Mouse (Mus musculus) thymus, adult 2 months (tissue): ENCODE measurements at regions not wholly inside any gene's neighbourhood (a gene's known extent, or its start where the extent isn't known, plus 50 kb on each side); places are given as distances from the start of the nearest gene placed in this dataset.

Source experiments
- DNase-seq: peaks from one replicate; pipeline ENCODE4 v3.0.0; 2021
- H3K27ac ChIP-seq: fragments of 200-500 bp; 2 replicates; pipeline ENCODE4 v1.5.1; 2012; ENCODE audit warnings: low read length, control low read depth; ENCODE audit not compliant: control insufficient read depth, insufficient read depth
- H3K27me3 ChIP-seq: fragments of 200-500 bp; 2 replicates; pipeline ENCODE4 v1.6.1; 2012; ENCODE audit warnings: mild to moderate bottlenecking, low read length, moderate library complexity, mixed read lengths; ENCODE audit not compliant: control insufficient read depth, insufficient read depth
- H3K36me3 ChIP-seq: fragments of 200-500 bp; 2 replicates; pipeline ENCODE4 v1.6.1; 2012; ENCODE audit warnings: mild to moderate bottlenecking, low read length, moderate library complexity; ENCODE audit not compliant: control insufficient read depth, insufficient read depth
- H3K4me1 ChIP-seq: fragments of 200-500 bp; replicated peaks from 2 replicates; pipeline ENCODE4 v1.6.1; 2012; ENCODE audit warnings: low read length; ENCODE audit not compliant: control insufficient read depth, insufficient read depth
- H3K4me3 ChIP-seq: fragments of 200-500 bp; 2 replicates; pipeline ENCODE4 v1.5.1; 2012; ENCODE audit warnings: mild to moderate bottlenecking, low read length, control low read depth, moderate library complexity; ENCODE audit not compliant: control insufficient read depth, insufficient read depth
- CTCF ChIP-seq: fragments of 200-500 bp; IDR thresholded peaks from 2 replicates; pipeline ENCODE4 v1.5.1; 2012; ENCODE audit warnings: mild to moderate bottlenecking, control low read depth, low read length, moderate library complexity, borderline replicate concordance; ENCODE audit not compliant: control insufficient read depth, poor library complexity, insufficient read depth; ENCODE audit errors: extremely low read depth
- POLR2A ChIP-seq: fragments of 200-500 bp; IDR thresholded peaks from 2 replicates; pipeline ENCODE4 v1.6.1; 2012; ENCODE audit warnings: mild to moderate bottlenecking, low read length, control low read depth, moderate library complexity; ENCODE audit not compliant: control insufficient read depth, poor library complexity, insufficient read depth; ENCODE audit errors: extremely low read depth
- WGBS: fragments of 180-500 bp; shearing (Covaris S2); methylation state at CpG from one replicate; pipeline ENCODE4 v1.1.7; 2018; 5-methylcytosine and 5-hydroxymethylcytosine counted together

DNA sequence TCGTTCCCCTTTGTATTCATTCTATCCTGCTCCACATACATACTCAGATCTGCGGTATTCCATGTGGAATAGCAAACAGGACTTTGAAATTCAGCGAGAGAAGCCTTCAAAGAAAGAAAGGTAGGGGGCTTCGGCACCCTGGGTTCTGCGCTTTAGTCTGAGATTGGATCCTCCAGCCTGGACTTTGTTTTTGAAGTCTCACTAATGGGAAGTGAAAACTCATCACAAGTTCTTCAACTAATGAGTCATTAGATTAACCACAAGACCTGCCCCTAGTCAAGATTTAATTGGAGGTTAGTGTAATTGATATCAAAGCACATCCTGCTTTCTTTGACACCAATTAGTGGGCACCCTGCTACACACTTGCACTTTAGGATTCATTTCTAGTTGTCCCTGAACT, 492.5 kb upstream of the Zfp960 start:
- TF ChIP-seq POLR2A = no peak
- no peak for TF ChIP-seq CTCF
- H3K27me3 ChIP-seq = no peaks in the 10 kb centered on the region
- H3K36me3 ChIP-seq = no peaks in the 10 kb centered on the region
- H3K4me1 ChIP-seq = no peaks in the 10 kb centered on the region
- no peak for DNase-seq
- 65% methylated on average over 5 of the region's 5 CpGs for WGBS
- H3K27ac ChIP-seq = no peak overlapping the region
- H3K4me3 ChIP-seq = no peak overlapping the region

DNA sequence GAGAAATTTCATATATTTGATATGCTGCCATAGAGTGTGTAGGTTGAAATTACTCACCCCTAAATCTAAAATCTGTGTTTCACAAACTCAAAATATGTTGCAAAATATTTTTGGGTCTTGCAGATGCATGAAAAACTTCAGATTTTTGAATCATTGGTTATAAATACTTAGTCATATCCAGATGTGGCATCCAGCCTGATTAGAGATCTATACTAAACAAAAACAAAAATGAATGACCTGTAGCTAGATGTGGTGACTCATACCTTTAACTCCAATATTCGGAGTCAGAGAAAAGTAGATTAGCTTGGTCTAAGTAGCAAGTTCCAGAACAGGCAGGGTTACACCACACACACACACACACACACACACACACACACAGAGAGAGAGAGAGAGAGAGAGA, 475.1 kb upstream of the Zfp960 start:
- no peak for DNase-seq
- no peaks in the 10 kb centered on the region for H3K27me3 ChIP-seq
- no peak overlapping the region for H3K27ac ChIP-seq
- no peak for TF ChIP-seq POLR2A
- no peak for TF ChIP-seq CTCF
- H3K36me3 ChIP-seq = no peaks in the 10 kb centered on the region
- WGBS = 88% methylated on average over 1 of the region's 1 CpGs
- H3K4me1 ChIP-seq = no peaks in the 10 kb centered on the region
- H3K4me3 ChIP-seq = no peak overlapping the region

DNA sequence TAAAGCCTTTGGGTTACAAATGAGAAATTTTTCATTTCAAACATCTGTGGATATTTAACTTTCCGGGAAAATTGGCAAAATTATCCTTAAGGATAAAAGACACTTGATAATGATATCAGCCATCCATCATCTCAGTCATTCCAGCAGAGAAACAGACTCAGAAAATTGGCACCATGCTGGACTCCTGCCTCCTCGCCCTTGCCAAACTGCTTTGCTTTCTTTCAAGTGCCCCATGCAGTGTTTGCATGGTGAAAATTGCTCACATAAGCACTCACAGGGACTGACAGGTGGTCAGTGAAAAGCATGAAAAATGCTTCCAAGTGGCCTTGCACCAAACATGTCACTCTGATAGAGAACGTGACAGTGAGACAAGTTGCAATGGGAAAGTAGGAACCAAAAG, 464.2 kb upstream of the Zfp960 start:
- no peaks in the 10 kb centered on the region for H3K4me1 ChIP-seq
- no peak overlapping the region for H3K4me3 ChIP-seq
- TF ChIP-seq POLR2A = no peak
- TF ChIP-seq CTCF = no peak
- whole genome bisulfite sequencing = 77% methylated on average over 3 of the region's 3 CpGs
- DNase-seq = no peak
- H3K27me3 ChIP-seq = no peaks in the 10 kb centered on the region
- no peak overlapping the region for H3K27ac ChIP-seq
- H3K36me3 ChIP-seq = no peaks in the 10 kb centered on the region

DNA sequence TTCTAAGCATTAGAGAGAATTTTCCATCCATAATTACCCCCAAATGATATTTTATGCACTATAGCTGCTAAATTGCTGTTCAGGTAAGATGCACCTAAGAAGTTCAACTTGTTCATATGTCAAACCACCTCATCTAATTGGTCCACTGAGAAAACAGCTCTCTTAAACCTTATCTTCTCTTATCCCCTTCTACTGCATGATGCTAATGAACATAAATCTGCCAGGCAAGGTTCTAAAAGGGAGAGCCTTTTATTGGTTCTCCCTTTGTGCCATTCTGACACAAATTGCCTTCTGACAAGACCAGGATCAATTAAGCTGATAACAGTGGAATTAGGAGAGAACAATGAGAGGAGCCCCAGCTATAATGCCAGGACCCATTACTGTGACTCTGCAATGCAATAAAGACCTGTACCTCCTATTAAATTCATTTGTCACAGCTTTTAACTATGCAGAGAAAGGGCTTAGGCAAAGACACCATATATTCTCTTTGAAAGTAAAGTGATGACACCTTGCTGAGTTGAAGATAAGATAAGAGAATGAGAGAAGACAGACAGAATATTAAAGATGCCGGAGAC, 451.4 kb upstream of the Zfp960 start:
- Histone ChIP-seq H3K4me1 (no peaks in the 10 kb centered on the region), H3K27ac (no peak overlapping the region), H3K36me3 (no peaks in the 10 kb centered on the region), H3K27me3 (no peaks in the 10 kb centered on the region), H3K4me3 (no peak overlapping the region)
- TF ChIP-seq CTCF (no peak), POLR2A (no peak)
- no peak for DNase-seq
- 79% methylated on average over 1 of the region's 1 CpGs for WGBS

DNA sequence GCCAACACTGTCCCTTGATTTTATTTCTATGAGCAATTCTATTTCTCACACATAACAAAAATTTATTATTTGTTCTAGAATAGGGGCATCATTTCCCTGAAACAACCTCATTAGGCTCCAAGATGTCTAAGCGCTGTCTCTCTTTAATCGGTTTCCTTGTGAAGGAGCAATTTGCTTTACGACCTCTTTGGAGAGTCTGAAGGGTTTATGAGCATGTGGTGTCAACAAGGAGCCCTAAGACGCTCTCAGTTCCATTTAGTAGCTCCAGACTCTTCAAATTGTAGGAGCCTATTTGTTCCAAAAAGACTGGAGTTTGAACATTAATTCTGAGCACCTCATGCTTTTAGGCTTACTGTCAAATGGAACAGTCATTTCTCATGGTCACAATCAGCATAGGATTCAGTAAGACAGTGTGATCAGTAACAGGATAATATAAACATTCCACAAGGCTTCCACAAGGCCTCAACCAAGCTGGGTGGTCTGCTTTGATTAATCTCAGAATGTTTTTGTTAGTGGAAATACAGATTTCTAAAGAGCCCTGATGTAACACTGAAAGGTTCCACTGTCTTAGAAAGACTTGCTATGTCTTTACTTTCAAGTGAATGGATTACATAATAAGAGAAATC, 441.9 kb upstream of the Zfp960 start:
- WGBS = 42% methylated on average over 4 of the region's 4 CpGs
- TF ChIP-seq CTCF (no peak), POLR2A (no peak)
- Histone ChIP-seq H3K4me1 (no peaks in the 10 kb centered on the region), H3K36me3 (no peaks in the 10 kb centered on the region), H3K27ac (no peak overlapping the region), H3K4me3 (no peak overlapping the region), H3K27me3 (no peaks in the 10 kb centered on the region)
- no peak for DNase-seq

DNA sequence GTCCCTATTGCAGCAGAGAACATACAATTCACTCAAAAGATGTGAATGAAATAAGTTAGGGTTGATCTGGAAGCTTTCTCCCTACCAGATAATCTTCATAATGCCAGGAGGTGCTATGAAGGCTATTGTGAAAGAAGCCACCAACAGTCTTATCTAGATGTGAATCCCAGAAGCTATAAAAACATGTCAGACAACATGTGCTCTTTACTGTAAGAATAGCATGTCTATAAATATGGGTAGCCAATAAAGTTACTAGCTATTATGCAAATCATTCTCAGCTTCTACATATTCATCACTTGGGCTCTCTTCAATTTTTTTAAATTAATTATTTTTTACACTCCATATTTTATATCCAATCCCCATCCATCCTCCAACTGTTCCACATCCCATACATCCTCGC, 434.1 kb upstream of the Zfp960 start:
- no peaks in the 10 kb centered on the region for H3K36me3 ChIP-seq
- H3K27ac ChIP-seq = no peak overlapping the region
- no peaks in the 10 kb centered on the region for H3K27me3 ChIP-seq
- DNase-seq = no peak
- 81% methylated on average over 1 of the region's 1 CpGs for WGBS
- no peak overlapping the region for H3K4me3 ChIP-seq
- no peaks in the 10 kb centered on the region for H3K4me1 ChIP-seq
- TF ChIP-seq POLR2A (no peak), CTCF (no peak)

DNA sequence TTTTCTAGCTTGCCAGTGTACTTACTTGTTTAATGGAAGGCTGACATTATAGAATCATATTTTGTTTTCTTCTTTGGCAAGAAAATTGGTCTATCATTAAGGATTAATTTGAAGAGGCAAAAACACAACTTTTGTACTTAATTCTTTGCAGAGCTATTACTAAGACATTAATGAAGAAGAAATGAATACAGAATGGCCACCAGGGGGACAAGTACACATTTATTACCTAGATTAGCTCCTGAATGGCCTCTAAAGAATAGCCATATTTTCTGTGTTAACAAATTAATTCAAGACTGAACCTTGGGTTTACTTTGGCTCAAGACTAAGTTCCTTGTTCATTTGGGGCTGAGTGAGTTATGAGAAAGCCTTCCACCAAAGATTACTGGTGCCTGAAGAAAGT, 430.5 kb upstream of the Zfp960 start:
- Histone ChIP-seq H3K27me3 (no peaks in the 10 kb centered on the region), H3K4me1 (no peaks in the 10 kb centered on the region), H3K27ac (no peak overlapping the region), H3K36me3 (no peaks in the 10 kb centered on the region), H3K4me3 (no peak overlapping the region)
- no peak for DNase-seq
- no peak for TF ChIP-seq CTCF
- no peak for TF ChIP-seq POLR2A
